Mouse (Mus musculus) kidney, adult 18-20 months (tissue): ENCODE measurements around the gene P2ry2.

Experiments
- DNase-seq: peaks from one replicate; pipeline ENCODE4 v3.0.0; 2021

Gene P2ry2

DNA sequence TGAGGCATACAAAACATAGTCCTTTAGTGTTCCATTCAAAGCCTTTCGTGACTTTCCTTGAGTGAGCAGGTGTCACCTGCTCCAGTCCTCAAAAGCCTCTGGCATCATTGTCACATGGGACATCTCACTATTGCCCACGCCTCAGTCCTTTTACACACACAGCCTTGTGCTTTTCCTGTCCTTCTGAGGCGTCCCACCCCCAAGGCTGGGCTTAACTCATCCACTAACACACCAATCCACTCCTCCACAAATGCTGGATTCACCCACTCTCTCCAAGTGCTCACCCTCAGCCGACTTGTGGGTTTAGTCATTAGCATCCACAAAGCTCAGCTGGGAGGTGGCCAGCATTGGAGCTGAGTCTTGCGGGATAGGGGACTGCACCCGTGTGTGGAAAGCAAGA is 4.8 kb upstream of the P2ry2 start:
- no peak for DNase-seq

DNA sequence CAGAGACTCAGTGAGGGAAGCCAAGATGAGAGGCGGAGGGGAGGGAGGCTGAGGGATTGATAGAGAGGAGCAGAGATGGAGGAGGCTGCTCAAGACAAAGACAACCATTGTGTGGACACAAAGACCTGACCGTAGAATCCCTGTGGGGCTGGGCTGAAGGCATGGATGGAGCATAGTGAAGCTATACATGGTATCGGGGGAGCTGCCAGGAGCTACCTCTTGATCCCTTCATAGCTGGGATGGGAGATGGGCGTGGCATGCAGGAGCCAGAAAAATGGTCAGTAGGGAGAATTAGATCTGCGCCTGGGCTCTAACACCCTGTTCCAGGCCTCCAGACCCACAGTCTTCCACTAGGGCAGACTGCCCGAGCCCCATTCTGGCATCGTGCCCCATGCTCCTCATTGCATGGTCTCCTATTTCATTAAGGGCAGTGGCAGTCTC is 4.4 kb upstream of the P2ry2 start:
- DNase-seq, result no peak

DNA sequence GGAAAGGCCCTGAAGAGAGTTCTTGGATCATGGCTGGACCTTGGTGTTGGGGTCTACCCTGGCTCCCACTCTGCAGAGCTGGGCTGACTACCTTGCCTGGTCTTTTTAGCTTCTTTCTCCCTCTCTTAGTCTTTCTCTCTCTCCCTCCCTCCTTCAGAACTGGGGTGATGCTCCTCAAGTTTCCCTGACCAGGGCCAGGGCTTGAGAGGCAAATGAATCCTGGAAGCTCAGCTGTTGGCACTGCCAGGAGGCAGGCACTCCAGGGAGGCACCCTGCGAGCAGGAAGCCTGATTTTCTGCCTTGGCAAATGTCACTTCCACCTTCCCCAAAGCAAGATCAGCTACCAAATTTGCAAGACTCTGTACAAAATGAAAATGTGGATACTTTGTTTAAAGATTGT is 2.3 kb upstream of the P2ry2 start:
- DNase-seq, result no peak

DNA sequence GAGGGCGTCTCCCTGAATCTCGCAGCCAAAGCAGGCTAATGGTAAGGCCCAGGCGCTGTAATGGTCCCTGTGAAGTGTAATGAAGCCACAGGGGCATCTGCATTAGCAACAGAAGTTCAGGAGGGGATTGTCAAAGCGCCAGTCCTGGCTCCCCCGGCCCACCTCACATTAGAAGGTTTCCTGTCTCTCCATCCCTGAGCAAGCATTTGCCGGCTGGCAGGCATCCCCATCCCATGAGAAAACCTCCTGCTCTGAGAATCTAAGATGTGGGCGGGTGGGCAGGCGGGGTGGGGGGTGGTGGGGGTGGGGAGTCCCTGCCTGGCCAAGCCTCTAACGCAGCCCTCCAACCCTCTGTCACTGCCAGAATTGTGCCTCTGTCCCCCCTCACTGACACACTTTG is 1.4 kb upstream of the P2ry2 start:
- no peak for DNase-seq

DNA sequence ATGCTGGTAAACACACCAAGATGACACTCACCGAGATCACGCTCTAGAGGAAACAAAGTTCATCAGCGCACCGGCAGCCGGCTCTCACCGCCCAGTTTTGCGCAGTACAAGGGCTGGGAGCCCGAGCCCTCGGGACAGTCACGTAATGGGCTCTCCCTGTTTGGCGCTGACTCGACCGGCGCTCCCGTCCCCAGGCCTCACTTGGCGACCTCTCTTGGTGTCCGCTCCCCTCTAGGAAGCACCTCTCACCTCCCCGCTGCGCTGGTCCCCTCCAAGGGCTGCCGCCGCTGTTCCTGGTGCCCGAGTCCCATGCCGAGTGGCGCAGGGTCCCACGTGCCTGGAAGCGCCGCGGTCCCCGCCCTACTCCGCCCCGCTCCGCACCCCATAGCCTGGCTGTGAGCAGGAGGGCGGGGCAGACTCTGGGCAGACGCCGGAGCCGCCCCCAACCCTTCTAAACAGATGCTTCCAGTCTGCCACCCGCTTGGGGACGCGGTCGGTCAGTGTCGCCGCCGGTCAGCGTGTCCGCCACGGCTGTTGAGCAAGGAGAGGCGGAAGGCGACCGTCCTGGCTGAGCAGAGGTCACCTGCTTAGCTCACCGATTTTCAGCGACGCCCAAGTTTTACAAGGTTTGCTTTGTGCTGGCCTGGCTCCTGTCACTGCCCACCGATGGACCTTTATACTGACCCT is 842 bp downstream of the P2ry2 start:
- DNase-seq, result peak; percentile 80

DNA sequence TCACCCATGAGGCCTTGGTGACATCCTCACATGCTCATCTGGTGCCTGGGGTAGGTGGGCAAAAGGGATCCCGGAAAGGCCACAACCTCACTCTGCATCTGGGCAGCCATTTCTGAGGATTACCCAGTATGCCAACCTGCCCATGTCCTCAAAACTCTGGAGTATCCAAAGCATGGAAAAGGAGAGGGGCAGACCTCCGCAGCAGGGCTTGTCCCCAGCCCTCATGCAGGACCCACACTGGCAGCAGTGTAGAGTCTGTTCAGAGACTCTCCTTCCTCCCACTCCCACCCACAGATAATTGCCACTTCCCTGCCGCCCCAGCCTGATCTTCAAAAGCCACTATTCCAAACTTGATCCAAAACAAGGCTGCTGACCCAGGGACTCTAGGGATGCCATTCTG is 1.9 kb downstream of the P2ry2 start:
- no peak for DNase-seq

DNA sequence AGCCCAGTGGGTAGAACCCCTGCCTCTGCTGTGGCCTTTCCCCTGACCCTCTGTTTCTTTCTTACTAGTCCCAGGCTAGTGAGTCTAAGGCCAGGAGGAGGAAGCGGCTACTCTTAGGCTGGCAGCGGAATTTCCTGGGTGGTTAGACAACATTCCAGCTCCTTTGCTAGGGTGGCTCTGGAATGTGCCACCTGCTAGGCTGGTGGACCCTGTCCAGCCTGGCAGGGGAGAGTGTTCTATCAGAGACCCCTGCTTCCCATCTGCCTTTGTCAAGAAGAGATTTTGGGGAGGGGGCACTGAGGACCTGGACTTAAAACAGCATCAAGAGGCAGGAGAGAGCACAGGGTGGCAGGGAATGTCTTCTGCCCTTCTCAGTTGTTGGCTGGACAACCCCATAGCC is 6.5 kb downstream of the P2ry2 start:
- no peak for DNase-seq

DNA sequence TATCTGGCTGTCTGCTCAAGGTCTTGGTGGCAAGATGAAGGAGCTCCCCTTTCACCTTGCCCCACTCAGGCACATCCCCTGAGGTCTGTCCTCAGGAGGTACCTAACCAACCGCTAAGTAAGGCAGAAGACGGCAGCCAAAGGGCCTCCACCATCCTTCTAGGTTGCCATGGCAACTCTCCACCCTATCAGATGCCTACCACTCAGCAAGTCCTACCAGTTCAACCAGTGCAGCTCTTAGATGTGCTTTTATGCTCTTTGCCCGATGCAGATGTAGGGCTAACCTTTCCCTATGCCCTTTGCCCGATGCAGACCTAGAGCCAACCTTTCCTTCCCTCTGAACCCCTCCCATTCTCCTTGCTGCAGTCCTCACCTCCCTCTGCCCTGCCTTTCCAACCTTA is 7.5 kb downstream of the P2ry2 start:
- no peak for DNase-seq

DNA sequence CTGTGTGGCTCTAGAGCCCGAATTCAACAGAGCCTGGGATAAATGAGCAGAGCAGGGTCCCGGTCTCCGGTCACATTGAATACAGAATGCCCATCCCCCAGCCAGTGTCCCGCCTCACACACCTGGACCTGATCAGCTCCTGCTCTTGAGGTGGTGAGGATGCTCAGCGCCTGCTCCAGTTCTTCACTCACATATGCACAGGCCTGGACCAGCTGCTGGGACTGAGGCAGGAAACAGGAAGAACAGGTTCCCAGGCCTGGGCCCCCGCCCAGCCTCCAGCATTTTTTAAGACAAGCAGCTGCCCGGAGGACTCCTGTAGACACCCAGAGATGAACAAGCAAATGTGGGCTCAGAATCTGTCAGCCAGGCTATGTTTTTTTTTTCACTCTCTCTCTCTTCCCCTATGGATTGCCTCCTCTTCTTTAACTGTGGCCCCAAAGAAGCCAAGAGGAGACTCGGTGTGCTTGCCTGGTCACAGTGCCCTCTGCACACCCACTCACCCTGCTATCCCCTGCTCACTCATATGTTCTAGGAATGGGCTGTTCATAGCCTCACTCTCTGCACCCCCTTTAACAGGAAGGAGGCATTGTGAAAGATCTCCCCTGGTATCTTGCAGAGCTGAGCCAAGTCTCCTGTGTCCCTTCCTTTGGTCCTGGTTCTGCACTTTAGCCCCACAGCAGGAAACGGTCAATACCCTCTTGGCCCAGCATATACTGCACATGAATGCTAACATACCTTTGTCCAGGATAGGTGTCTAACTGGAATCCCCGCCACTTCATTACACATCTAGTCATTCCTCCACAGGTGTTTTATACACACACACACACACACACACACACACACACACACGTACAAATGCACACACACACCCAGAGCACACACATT is 9.0 kb downstream of the P2ry2 start:
- DNase-seq, result no peak

DNA sequence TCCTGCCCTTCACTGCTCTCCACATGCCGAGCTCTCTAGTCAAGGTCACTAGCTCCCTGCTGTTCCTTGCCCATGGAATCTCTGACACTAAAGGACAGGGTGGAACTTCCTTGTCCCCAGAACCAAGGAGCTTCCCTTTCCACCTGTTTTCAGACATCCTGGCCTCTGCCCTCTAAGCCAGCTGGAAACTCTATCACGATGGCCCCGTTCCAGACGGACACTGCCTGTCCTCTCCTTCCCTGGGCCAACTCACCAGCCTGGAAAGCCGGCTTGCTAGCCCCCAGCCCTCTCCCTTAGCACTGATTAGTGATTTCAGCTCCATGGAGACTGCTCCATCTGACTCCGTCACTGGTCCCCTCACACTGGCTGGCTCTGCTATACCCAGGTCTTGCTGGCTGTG is 10.4 kb downstream of the P2ry2 start:
- peak; percentile 21 for DNase-seq

DNA sequence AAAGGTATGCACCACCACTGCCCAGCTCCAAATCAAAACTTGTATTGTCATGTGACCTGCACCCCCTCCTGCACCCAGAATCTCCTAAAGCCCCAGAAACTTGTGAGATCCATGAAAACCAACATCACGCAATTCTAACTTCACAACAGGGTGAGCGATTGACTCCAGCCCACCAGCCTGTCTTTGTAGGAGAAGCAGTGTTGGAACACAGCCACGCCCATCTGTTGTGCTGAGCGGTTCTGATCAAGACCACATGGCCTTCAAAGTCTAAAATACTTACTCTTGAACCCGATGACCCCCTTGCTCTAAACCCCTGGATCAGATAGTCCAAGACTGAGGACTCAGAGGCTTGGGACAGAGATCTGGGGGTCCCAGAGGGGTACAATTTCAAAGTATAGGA is 13.0 kb downstream of the P2ry2 start:
- DNase-seq, result no peak

DNA sequence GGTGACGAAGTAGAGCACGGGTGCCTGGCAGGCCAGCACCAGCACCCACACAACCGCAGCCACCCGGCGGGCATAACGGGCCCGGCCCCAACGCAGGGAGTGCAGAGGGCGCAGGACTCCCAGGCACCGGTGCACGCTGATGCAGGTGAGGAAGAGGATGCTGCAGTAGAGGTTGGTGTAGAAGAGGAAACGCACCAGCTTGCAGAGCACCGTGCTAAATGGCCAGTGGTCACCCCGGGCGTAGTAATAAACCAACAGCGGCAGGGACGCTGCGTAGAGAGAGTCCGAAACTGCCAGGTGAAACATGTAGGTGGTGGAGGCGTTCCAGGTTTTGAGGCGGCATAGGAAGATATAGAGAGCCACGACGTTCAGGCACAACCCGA is 14.1 kb downstream of the P2ry2 start:
- no peak for DNase-seq

DNA sequence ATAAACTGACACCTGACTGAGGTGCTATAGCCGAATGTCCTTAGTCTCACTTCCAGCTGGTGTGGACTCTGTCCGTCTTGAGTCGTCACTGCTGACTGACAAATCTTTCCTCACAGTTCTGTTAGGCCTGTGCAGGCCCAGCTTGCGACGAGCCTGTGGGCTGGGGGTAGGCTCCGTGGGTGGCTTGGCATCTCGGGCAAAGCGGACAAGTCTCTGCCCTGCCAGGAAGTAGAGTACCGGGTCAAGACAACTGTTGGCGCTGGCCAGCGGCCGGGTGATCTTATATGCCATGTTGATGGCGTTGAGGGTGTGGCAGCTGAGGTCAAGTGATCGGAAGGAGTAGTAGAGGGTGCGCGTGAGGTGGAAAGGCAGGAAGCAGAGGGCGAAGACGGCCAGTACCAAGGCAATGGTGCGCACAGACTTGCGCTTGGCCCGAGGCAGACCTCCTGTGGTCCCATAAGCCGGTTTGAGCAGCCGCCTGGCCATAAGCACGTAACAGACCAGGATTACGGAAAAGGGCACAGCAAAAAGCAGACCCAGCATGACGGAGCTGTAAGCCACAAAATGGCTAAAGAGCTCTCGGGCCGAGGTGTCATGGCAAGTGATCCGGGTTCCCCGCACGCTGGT is 14.6 kb downstream of the P2ry2 start:
- DNase-seq, result no peak

DNA sequence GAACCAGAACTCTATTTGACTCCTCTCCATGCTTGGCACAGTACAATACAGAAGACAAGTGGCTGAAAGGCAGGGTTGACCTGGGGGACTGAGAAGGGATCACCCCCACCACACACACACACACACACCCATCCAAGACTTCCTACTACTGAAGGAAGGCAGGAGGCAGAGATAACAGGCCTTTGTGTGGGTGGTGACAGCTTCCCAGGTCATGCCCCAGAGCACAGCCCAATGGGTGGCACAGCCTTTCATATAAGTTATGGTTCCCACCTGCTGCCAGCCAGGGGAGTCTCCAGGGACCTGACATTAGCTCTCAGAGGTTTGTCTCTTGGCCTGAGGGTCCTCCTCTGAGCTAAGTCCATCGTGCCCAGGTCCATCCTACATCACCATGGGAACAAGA is 15.5 kb downstream of the P2ry2 start:
- DNase-seq, result no peak

DNA sequence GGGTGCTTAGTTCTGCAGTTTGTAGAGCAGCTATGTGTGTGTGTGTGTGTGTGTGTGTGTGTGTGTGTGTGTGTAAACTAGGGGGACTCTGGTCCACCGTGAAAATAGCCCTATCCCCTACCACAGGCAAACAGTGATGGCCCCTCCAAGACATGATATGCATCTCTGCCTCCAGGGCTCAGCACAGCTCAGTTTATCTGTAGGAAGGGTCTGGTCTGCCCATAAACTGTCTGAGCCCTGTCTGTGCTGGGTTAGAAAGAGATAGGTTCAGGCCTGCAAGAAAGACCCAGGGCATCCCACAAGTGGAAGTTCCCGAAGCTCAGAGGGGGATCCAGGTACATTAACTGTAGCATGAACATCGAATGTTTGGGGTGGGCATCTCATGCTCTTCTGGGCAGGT is 16.7 kb downstream of the P2ry2 start:
- no peak for DNase-seq

DNA sequence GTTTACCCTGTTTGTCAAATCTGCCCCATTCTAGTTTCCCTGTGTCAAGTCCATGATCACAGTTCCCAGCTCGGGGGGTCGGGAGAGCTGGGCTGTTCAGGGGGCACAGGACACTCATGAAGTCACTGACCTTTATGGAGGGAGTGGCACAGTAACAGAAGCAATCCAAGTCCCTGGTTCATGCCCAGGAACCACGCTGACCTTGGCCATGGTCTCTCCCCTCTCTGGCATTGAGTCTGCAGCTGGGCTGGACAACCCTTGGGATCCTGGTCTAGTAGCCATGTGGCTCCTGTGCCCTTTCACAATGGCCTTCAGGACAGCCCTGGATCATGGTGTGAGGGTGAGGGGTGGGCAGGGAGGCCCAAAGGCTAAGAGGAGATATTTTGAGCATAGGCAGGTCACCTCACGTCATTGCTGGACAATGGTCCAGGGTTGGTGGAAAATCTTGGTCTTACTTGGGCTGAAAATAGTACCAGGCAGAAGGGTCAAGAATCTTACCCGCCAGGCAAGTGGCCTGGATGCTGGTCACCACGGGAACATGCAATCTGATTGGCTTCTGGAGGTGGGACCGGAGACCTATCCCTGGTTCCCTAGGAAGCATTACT is 17.3 kb downstream of the P2ry2 start:
- DNase-seq, result no peak

DNA sequence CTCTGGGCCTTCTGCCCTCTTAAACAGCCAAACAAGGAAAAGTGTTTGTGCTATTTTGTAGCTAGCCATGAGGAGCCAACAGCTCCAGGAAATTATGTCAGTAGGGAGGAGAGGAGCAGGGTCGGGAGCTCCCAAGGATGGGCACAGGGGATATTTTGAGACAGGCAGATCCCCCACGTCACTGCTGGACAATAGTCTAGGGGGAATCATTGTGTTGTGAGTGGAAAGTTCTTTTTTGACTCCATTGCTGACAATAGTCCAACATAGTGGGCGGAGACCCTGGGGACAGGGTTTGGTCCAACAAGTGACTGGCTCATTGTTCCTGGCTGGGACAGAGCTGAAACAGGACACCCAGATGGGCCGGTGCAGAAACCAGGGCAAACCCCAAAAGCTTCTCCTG is 19.5 kb downstream of the P2ry2 start:
- no peak for DNase-seq

DNA sequence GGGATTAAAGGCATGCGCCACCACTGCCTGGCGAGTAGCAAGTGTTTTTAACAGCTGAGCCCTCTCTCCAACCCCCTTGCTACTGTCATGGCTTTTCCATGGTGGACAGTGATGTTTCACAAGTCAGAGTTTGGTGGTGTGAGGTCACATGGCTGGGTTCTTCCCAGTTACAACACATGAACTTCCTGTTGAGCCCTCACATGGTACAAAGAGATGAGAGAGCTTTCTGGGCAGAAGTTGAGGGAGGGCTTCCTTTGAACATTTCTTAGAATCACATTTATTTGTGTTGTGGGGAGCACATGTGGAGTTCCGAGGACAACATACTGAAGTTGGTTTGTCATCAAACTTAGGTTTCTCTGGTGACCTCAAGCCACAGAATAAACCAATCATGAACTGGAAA is 20.7 kb downstream of the P2ry2 start:
- no peak for DNase-seq

DNA sequence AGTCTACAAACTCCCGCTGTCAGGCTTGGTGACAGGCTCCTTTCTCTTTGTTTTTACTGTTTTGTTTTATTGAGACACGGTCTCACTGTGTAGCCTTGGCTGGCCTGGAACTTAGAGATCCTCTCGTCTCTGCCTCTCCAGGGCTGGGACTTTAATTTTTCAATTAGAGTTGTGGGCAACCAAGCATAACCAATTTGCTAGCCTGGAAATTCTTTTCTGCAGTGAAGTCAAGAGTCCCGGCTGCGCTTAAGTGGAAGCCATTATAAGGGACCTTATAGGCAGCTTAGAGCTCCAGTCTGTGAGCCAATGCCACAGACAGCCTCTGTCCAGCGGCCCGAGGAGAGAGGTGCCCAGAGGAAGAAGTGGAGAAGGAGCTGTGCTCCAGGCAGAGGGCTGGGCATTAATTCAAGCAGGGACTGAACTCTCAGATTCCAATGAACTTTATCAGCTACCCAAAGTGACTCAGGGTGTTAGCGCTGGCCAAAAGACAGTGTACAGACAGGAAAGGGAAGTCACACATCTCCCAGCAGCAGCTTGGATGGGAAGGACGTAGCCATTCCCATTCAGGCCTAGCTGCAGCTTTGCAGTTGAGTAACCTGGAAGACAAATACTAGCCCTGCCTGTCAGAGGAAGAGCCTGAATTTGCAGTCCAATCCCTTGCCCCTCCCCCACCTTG is 21.9 kb downstream of the P2ry2 start:
- no peak for DNase-seq

DNA sequence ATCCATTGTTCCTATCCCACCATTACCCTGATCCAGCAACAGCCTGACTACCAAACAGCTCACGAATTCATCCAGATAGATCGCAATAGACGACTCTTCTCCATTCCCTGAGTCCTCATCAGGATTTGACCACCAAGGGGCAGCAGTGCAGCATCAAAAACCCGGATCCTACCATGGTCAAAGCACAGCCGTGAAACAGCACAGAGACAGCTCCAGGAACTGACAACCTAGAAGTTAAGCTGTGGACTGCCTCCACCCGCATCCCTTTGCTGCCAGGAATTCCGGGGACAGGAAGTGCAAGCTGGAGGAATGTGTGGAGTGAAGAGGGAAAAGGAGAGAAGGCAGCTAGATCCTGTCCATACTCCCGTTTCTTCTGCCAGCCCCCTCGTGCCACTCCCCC is 24.6 kb downstream of the P2ry2 start:
- peak; percentile 83 for DNase-seq

DNA sequence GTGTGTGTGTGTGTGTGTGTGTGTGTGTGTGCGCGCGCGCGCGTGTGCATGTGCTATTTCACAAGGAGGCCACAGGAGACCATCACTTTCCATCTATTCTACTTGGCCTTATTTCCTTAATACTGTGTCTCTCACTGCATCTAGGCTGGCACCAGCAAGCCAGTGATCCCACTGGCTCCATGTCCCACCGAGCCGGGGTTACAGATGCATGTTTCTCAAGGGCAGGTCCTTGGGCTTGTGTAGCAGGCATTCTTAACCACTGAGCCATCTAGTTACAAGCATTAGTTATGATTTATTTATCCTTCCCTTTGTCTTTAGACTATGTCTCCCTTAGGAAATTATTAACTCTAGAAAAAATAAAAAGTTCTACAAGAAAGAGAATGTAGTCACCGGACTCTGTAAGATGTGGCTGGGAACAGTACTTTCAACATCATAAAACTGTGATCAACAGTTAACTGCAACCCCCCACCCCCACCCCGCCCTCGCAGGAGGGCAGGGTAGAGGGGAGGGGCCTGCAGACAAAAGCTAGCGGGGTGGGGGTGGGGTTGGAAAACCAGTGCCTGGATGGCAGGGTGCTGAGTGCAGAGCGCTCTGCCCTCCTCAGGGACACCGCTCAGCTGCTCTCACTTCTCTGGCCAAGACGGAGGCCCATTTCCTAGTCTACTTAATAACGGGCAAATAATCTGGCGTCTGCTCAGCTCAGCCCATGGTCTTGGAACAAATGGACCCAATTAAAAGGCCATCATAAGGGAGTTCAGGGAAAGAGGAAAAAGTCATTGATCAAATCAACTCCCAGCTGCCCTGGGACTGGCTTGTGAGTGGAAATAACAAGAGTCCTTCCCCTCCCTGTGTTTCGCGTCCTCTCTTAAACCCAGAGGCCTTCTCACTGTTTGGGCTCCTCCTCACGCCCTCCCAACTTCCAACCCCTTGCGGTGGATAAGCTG is 27.9 kb downstream of the P2ry2 start:
- DNase-seq, result peak; percentile 41

DNA sequence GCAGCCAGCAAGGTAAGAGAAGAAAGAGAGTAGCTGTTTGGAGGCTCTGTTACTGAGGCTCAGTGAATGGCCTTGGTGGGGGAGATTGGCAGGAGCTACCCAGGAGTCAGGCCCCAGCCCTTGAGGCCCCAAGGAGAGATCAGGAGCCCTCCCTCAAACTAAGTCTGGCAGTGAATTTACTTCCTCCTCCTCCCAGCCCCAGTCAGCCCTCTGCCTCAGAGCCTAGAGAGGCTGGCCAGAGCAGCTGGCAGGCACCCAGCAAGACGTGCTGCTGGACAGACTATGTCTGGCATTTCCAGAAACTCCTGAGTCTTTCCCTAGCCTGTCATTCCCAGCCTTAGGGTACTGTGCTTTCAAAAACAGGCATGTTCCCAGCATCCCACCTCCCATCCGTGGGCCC is 33.5 kb downstream of the P2ry2 start:
- DNase-seq, result no peak
